Mouse (Mus musculus): ENCODE data around the gene Tedc1.
"Not testable (repeated sequence)": the region's sequence is repeated elsewhere in the genome, so short reads cannot be mapped to it uniquely, and the experiment has no call there.

Tedc1 gene

DNA sequence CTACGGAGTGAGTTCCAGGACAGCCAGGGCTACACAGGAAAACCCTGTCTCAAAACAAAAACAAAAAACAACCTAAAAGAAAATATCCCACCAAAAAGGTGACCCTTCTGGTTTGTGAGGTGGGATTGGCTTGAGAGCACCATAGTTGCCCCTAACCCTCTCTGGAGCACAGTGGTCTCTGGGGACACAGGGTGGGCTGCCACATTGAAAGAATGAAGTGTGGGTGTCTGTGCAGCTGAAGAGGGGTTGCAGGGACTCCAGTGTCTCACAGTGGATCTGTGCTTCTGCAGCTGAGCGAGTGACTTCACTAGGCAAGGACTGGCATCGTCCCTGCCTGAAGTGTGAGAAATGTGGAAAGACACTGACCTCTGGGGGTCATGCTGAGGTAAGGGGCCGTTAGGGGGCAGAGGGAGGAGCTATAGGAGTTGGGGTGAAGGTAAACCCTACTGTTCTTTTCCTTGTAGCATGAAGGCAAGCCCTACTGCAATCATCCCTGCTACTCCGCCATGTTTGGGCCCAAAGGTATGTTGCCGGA lies 3.2 kb upstream of the Tedc1 start:
- DNase-seq (ENCODE audit: low spot score): no peak

DNA sequence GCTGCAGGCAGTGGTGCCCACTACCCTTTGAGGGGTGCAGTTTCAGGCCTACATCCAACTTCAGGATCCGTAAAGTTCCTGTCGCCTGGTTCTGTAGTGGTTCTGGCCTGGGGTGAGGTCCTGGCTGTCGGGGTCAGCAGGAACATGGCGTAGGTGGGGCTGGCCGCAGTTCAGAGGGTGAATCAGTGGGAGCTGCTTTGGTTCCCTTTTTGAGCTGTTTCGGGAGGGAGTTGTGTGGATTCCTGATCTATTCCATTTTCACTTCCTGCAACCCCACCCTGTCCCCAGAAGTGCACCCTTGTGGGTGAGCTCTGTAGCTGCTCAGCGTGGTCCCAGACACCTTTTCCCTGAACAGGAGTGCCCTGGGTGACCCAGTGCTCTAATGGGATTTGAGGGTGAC lies 2.2 kb upstream of the Tedc1 start:
- DNase-seq (ENCODE audit: low spot score): no peak

GRCm38 (mm10) chr12:113154747-113155075 lies 1.5 kb upstream of the Tedc1 start:
- DNase-seq (ENCODE audit: low spot score): no peak

DNA sequence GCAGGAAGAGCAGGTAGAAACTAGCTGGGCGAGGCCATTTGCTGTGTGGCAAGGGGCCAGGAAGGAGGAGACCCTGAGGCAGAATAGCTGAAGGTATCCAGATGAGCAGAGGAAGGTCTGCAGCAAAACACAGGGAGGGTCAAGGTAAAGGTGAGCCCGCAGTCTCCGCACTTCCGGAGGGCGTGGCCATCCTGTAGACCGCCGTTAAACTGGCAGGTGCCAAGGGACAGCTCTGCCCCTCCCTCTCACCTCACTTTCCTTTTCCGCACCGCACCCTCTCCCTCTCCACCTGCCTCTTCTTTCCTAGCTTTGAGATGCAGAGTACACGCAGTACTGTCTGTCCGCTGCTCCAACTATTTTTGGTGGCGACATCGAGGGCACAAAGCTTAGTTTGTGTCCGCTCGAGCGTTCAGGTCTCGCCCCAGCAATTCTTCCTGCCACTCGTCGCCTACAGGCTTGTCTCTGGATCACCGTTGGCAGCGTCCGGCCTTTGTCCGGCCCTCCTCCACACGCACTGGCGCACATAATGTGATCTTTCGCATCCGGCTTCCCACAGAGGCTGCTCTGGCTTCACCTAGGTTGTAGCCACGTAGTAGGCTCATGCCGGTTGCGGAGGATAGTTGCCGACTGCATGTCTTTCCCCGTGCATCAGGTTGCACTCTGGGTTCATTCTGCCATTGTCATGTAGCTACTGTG lies 997 bp upstream of the Tedc1 start:
- DNase-seq (ENCODE audit: low spot score): peak; percentile 62

GRCm38 (mm10) chr12:113156540-113156929 lies 314 bp downstream of the Tedc1 start:
- no peak for DNase-seq (ENCODE audit: low spot score)

GRCm38 (mm10) chr12:113157002-113157401 lies 781 bp downstream of the Tedc1 start:
- peak; percentile 67 for DNase-seq (ENCODE audit: low spot score)

DNA sequence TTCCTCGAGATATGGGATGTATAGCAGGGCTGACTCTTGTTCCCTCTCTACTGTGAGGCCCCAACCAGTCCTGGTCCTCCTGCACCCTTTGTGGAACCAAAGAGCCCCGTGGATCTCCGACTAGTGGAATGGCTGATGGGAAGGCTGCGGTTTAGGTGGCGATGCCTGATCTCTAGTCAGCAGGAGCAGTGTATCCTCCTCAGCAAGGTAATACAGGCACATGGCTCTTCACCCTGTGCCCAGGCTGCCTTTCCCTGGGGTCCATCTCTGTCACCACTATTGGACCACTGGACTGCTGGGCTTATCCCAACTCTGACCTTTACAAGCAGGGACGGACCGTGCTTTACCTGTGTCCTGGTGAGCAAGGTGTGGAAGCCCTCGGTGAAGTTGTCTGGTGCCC lies 1.3 kb downstream of the Tedc1 start:
- no peak for DNase-seq (ENCODE audit: low spot score)

DNA sequence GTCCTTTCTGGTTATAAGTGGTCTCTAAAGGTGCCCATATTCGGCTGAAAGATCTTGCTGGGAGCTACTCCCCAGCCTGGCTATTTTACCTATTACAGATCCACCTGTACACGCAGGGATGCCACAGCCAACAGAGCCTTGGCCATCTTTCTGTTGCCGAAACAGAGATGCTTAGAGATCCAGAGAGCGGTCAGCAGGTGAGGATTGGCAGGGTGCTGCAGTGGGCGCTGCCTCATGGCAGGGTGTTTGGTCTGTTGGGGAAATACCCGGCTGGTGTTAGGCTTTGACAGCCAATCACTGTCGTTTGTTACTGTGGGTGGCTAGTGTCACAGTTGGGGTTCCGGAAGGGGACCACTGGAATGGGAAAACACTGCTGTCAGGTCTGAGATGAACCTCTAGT lies 1.8 kb downstream of the Tedc1 start:
- DNase-seq (ENCODE audit: low spot score): no peak

- DNase-seq (ENCODE audit: low spot score): peak; percentile 44
Measured at GRCm38 (mm10) chr12:113163561-113164006, 7.4 kb downstream of the Tedc1 start.

- no peak for DNase-seq (ENCODE audit: low spot score)
Measured at GRCm38 (mm10) chr12:113168031-113168536, 11.9 kb downstream of the Tedc1 start.

- no peak for DNase-seq (ENCODE audit: low spot score)
Measured at GRCm38 (mm10) chr12:113176960-113177725, 20.9 kb downstream of the Tedc1 start.

DNA sequence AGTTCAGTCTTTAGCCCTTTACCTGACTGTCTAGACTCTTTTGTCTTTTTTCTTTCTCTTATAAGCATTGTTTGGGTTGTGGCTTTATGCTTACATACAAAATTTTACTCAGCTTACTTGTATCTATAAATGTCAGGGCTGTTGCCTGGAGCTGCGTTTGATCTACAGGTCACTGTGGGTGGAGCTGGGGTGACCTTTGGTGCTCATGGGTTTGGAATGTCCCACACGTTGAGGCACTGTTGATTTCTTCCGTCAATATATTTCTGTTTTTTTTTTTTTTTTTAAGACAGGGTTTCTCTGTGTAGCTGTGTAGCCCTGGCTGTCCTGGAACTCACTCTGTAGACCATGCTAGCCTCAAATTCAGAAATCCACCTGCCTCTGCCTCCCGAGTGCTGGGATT lies 24.8 kb downstream of the Tedc1 start:
- DNase-seq (ENCODE audit: low spot score): no peak

DNA sequence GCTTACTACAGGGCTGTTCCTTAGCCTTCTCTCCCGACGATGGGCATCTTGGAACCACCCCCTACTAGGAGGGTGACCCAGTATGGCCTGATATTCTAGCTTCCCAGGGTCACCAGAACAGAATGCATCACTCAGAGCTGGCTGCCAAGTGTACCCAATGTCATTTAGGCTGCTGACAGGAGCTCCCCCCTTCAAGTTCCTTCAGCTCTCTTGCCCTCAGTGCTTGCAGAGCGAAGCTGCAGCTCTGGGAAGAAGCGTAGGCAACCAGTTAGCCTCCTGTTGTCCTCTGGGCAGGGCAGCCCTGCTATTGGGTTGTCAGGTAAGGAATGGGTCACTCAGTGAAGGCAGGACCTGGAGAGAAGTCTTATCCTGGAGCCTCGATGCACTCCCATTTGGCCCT lies 28.7 kb downstream of the Tedc1 start:
- no peak for DNase-seq (ENCODE audit: low spot score)

DNA sequence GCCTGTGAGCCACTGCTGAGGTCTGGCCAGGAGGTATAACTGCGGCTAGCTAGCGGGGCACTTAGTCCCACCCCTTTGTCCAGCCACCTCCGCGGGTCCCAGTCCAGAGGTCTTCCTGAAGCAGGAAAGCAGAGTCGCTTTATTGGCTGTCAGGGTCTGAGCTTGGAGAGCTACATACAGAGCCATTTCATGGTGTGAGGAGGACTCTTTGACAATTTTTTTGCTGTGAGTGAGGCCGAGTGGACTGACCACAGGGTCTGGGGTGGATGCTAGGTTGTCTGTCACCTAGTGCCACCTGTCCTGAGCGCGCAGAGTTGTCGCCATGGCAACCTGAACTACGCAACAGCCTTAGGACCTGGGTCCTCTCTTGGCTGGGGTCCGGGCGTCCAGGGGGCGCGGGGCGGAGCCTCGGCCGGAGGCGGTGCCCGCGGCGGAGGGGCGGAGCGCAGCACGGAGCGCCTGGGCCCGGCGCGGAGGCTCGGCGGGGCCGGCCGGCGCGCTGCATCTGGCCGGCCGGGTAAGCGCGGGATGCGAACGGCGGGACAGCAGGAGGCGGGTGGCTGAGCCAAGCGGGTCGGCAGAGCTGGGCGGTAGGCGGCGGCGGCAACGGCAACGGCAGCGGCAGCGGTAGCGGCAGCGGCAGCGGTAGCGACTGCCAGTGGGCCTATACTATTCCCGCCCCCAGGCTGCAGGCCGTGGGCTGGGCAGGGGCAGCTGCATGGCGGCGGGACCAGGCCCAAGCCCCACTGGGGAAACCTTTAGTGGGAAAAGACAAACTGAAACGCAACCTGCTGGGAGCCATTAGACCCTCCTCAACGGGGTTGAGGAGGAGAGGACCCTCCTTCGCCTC lies 29.4 kb downstream of the Tedc1 start, which contains the start of gene Tmem121:
Tmem121 (plus strand) TSS at position 489 of the 850 bp plus-strand sequence.
- DNase-seq (ENCODE audit: low spot score): no peak

GRCm38 (mm10) chr12:113186326-113187010 lies 30.2 kb downstream of the Tedc1 start:
- DNase-seq (ENCODE audit: low spot score): no peak

DNA sequence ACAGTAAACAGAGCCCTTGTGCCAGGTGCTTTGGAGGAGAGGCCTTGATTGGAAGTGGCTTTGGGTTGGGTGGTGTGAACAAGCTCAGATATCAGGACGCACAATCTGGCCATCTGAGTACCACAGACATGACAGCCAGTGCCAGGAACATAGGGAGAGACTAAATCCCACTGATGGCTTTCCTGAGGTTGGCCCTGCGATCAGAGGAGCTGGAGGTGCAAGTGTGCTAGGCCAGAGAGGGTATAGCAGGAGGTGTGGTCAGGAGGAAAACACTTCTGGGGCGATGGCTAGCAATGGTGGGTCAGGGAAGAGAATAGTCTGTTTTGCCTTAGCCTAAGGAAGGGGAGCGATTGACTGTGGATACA lies 30.8 kb downstream of the Tedc1 start:
- peak; percentile 26 for DNase-seq (ENCODE audit: low spot score)

GRCm38 (mm10) chr12:113187584-113188295 lies 31.5 kb downstream of the Tedc1 start:
- peak; percentile 85 for DNase-seq (ENCODE audit: low spot score)

DNA sequence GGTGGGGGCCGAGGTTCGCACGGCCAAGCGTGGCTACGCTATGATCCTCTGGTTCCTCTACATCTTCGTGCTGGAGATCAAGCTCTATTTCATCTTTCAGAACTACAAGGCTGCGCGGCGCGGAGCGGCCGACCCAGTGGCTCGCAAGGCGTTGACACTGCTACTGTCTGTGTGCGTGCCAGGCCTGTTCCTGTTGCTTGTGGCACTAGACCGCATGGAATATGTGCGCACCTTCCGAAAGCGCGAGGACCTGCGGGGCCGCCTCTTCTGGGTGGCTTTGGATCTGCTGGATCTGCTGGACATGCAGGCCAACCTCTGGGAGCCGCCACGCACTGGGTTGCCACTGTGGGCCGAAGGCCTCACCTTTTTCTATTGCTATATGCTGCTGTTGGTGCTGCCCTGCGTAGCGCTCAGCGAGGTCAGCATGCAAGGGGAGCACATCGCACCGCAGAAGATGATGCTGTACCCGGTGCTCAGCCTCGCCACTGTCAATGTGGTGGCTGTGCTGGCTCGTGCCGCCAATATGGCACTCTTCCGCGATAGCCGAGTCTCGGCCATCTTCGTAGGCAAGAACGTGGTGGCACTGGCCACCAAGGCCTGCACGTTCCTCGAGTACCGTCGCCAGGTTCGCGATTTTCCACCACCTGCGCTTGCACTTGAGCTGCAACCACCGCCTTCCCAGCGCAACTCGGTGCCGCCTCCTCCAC lies 32.3 kb downstream of the Tedc1 start:
- peak; percentile 37 for DNase-seq (ENCODE audit: low spot score)

- no peak for DNase-seq (ENCODE audit: low spot score)
Measured at GRCm38 (mm10) chr12:113193423-113193822, 37.2 kb downstream of the Tedc1 start.

- not testable (repeated sequence) for DNase-seq (ENCODE audit: low spot score)
Measured at GRCm38 (mm10) chr12:113199132-113199531, 42.9 kb downstream of the Tedc1 start.
